Mouse (Mus musculus): ENCODE measurements around the gene Sptbn4.

Sptbn4 gene

GRCm38 (mm10) chr7:27339519-27339918, 108.0 kb downstream of the Sptbn4 start:
- DNase-seq, result no peak

- no peak for DNase-seq
Observed at GRCm38 (mm10) chr7:27339114-27339513, 108.4 kb downstream of the Sptbn4 start.

DNA sequence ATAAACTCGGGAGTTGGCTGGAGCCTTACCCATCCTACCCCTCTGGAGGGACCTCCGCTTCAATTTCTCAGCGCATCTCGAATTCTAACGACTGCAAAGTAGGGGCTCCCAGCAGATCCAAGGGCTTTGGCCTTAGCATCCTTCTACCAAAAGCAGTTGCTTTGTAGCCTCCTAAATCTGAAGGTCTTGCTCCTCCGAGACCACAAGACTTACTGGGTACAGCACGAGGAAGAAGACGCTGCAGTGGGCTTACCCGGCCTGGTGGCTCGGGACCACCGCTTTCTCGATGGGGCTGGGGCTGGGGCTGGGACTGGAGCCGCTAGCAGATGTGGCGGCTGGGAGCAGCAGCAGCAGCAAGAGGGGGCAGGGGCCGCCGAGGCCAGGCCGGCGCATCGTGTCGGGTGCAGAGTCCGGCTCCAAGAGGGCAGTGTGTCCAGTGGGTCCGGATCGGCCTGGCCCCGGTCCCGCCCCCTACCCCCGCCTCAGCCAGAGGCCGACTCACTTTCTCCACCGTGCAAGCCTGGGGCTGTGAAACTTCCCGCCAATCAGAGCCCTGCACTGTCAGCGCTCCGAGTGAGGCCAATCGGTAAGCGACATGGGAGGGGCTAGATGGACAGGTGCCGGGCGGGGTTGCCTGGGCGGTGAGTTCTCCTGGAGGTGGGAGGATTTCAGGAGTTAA, 110.2 kb downstream of the Sptbn4 start, which contains the start of gene Ltbp4:
Gene Ltbp4, minus strand, starts transcription at position 518 of the 679 bp plus-strand sequence.
- DNase-seq, result peak; percentile 79 to 85

DNA sequence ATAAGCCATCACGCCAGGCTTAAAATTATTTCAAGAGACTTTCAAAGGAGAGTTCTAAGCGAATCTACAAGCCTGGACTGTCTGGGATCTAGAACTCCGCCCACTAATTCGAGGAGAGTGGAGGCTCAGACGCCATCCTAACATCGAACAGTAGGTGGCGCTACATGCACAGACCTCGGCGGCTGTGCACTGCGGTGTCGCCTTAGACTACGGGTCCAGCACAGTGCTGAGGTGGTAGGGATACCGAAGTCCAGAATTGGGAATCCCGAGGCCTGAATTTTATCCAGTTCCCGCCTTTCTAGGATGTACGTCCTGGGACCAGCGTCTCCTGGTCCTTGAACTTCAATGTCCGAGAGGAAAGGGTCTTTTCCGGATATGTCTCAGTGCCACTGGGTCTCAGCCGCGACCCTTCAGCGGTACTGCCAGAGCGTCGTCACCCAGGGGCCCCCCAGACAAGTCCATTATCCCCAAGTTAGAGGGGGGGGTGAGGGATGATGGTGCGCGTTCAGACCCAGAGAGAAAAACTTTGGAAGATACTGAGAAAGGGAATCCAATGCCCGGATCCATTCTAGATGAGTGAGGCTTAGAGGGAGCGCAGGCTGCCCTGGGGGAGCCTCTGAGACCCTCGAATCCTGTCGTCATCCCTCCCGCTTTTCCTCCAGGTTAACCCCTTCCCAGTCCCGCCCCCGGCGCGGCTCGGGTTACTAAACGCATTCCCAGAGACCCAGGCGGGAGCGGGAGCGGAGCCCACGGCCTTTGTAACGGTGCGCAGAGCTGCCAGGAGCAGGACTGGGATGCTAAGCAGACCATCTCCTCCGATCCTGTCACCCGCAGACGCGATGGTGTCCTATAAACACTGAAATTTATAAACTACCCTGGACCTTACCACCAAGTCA, 111.3 kb downstream of the Sptbn4 start:
- peak; percentile 80 to 93 for DNase-seq

GRCm38 (mm10) chr7:27335011-27335720, 112.3 kb downstream of the Sptbn4 start:
- DNase-seq, result no peak

DNA sequence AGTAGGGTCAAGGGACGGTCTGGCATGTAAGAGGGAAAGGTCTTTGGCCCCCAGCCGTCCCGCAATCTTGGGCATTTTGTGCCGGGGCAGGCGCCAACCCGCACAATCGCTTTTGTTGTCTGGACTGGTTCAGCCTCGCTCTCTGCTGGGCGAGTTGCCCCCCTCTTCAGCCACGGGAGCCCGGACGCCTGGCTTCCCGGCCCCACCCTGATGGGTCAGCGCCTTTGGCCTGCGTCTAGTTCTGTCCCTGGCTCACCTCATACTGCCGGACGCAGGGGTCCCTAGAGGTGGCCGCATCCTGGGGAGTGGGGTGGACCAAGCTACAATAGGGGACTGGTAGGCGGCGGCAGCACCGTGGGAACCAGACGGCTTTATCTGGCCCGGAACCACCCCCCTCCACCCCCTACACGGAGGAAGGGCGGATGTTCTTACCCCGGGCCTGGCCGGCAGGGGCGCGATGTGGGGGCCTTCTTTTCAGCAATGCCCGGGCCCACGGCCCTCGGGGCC, 113.0 kb downstream of the Sptbn4 start:
- no peak for DNase-seq

- DNase-seq, result no peak
Observed at GRCm38 (mm10) chr7:27333316-27333941, 114.1 kb downstream of the Sptbn4 start.

DNA sequence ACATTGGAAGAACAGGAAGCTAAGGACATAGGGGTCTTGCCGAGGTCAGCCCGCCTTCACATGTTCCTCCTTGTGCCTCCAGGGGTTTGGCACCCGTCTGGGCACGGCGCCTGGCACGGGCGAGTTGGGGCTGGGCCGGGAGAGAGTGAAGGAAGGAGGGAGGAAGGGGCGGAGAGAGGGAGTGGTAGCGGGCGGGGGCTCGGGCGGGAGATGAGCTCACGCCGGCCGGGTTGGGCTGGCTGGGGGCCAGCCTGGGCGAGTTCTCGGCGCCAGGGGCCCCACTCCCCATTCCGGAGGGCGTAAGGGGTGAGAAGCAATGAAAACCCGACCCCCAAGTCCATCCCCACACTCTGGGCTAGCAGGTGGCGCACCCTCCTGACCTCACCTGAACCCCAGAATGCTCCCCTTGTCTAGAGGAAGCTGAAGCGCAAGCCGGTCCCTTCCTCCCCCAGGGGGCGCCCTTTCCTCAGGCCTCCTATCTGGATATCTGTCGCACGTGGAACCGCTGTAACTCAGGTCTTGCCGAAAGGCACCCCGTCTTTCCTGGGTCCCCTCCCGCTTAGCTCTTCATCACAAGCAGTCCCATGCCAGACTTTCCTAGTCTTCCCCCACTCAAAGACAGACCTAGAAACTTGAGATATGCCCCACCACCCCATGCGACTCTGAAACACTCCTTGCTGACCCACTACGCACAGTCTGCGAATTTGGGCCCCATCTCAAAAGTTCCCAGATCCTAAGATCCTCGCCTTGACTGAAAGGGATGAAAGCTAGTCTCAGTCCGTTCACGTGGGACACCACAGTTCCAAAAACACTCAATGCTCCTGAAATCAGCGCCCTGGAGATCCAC, 114.9 kb downstream of the Sptbn4 start:
- peak; percentile 81 to 91 for DNase-seq

DNA sequence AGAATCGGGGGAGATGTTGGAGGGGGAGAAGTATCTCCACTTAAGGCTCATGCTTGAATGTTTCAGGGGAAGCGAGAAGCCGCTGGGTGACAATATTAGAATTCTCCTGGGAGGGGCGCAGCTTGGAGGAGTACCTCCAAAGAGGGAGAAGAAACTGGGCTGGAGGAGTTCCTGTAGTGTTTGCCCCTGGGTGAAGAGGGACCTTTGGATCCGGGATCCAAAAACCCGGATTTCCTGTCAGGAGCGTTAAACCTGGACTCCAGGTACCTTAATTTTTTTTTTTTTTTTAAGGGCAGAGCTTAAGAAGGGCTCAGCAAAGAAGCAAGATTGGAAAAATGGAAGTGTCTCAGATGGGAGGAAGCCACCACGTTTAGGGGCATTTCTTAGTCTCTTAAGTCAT, 115.6 kb downstream of the Sptbn4 start:
- DNase-seq, result no peak

DNA sequence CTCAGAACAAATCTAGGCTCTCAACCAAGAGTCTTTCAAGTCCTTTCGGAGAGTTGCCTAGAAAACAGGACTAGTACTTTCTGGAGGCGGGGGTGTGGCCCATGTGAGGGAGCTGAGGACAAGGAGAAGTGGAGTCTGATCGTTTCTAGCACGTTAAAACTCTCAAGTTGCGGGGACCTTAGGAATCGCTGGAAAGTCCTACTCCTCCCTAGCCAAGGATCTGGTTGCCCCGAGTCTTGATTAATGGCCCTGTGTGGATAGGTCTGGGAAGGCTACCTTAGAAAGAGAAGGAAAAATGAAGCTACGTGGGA, 116.0 kb downstream of the Sptbn4 start:
- no peak for DNase-seq

DNA sequence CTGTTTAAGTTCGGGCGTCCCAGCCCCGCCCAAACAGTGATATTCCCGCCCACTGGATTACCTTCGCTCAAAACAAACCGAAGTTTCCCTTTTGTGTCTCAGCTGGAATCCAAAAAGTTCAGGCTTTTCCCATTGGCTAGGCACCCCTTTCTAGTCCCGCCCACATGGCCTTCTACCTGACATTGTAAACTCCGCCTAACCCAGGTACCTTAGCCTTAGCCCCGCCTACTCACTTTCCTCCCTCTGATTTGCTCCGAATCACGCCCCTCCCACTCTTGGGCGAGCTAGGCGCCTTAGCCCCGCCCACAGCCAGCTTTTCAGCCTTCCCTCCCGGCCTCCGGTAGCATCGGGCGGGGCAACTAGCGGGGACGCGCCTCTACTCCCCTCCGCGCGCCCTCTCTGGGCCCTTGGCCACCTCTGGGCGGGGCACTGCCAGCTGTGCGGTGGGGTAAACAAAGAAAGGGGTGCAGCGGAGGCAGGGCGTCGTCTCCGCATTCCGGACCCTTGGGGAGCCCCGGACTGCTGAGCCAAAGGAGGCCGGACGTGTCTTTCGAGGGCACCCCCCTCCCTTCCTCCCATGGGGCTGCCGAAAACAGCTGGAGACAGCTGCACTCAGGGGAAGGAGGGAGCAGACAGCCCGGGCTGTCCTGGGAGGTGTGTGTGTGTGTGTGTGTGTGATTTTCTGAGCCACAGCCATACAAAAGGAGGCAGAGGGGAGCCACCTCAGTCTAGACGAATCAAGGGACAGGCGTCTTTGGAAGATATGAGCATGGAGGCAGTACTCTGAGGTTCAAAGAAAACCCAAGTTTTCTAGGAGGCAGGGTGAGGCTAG, 116.6 kb downstream of the Sptbn4 start:
- peak; percentile 96 to 97 for DNase-seq

- no peak for DNase-seq
Observed at GRCm38 (mm10) chr7:27329981-27330380, 117.5 kb downstream of the Sptbn4 start.

GRCm38 (mm10) chr7:27329326-27329947, 118.0 kb downstream of the Sptbn4 start:
- peak; percentile 72 to 89 for DNase-seq

DNA sequence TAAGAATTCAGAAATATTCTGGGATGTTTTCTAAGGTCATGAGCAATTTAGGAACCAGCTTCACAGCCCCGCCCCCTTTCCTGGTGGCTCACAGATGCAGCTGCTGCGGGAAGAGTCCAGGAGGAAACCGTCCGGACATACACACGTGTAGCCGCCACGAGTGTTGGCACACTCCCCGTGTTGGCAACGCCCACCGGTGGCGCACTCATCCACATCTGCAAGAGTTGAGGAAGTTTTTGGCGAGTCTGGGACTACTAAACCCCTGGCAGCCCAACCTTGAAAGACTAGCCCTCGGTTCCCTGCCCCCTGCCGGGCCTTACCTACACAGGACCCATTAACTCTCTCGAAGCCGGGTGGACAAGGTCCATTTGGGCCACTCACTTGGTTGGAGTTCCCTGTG, 118.8 kb downstream of the Sptbn4 start:
- DNase-seq, result peak; percentile 63 to 67

DNA sequence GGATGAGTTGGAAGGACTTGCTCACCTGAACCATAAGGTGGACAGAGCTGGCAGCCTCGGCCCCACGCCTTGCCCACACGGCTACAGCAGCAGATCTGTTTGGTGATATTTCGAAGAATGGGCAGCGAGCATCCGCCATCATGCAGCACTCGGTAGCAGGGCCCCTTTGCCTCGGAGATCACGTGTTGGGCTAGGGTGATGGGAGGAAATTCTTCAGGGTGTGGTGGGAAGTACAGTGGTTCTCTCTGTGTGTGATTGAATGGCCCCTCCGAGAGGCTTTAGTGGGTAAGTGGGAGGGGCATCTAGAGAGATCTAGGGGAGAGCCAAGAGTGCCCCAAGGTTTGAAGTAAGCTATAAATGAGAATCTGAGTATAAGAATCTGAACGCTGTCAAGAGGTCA, 119.3 kb downstream of the Sptbn4 start:
- DNase-seq, result peak in 1 of 2 experiments; percentile 30

GRCm38 (mm10) chr7:27327500-27327899, 120.0 kb downstream of the Sptbn4 start:
- DNase-seq, result no peak

GRCm38 (mm10) chr7:27326101-27326880, 121.2 kb downstream of the Sptbn4 start:
- DNase-seq, result peak; percentile 44 to 65

DNA sequence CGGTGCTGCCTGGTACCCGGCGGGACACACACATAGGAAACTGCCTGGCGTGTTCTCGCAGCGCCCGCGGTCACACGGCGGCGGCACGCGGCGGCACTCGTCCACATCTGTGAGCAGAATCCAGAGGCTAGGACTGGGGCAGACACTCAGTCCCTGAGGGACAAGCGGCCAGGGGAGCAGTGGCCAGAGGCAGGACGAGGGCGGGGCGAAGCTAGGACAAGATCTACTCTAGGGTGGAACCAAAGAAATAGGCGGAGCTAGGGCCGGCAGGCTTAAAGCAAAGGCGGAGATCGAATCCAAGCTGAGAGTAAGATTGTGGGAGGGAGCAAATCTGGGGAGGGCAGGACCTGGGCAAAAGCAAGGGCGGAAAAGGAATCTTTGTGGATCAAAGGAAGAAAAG, 121.8 kb downstream of the Sptbn4 start:
- DNase-seq, result peak; percentile 80 to 82

- DNase-seq, result no peak
Observed at GRCm38 (mm10) chr7:27324928-27325327, 122.6 kb downstream of the Sptbn4 start.

DNA sequence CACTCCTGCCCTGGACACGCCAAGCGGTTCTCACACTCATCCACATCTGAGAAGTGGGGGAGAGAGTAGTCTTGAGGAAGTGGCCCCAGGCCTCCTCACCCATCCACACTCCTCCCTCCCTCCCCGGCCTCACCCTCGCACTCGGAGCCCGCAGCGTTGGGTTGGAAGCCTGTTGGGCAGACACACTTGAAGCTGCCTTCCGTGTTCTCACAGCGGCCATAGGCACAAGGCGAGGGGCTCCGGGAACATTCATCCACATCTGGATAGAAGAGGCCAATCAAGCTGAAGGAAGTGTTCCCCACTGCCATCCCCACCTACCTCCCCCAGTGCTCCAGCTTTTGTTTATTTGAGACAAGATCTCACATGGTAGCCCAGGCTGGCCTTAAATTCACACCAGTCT, 123.3 kb downstream of the Sptbn4 start:
- no peak for DNase-seq
